Mouse (Mus musculus) heart, postnatal 36 days (tissue): ENCODE results near the gene Mmp9. TPM values are rescaled to one million over a fixed set of nuclear protein-coding genes. Genes with fewer than 3 reads are reported as not detected.

Experiments
- DNase-seq, 2 experiments: peaks; one replicate each; pipeline ENCODE4 v3.0.0; 2021 to 2022
- intact Hi-C: fragments of 180-260 bp; cut with DNase I; formaldehyde crosslinking; loops from one replicate; pipeline ENCODE4 v1.15.1; 2025
- total RNA-seq, 2 experiments: library from RNA; stranded (reverse); gene quantifications; 2 replicates each; pipeline ENCODE4 v1.2.3; 2021

Gene Mmp9
- total RNA-seq, 2 experiments from 2014 or later: 0.87 to 0.97 TPM

DNA sequence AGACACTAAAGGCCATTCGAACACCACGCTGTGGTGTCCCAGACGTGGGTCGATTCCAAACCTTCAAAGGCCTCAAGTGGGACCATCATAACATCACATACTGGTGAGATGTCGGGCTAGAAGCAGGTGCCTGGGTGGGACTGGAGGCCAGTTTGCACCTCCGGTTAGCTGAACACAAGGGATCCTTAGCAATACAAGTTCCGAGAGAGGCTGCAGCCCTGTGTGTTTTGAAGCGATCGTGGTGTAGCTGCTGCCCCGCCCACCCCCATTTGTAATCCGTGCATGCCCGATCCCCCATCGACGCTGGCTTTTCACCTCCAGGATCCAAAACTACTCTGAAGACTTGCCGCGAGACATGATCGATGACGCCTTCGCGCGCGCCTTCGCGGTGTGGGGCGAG is 8.4 kb downstream of the Mmp9 start:
- no peak for DNase-seq
- intact Hi-C loops: no loop called here

DNA sequence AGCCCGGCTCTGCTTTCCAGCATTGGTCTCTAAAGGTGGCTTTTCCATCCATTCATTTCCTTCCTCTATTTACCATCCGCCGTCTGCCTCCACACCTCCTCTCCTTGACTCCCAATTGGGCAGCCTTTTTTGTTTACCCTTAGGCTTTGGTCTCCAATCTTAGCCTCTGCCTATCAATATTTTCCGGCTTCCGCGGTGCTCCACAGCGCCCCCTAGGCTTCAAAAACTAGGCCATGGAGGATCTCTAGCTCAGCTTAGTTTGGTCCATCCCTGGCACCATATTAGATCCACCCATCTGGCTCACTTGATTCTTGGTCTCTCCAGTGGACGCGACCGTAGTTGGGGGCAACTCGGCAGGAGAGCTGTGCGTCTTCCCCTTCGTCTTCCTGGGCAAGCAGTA is 9.9 kb downstream of the Mmp9 start:
- DNase-seq: no peak
- intact Hi-C loops: no loop called here

DNA sequence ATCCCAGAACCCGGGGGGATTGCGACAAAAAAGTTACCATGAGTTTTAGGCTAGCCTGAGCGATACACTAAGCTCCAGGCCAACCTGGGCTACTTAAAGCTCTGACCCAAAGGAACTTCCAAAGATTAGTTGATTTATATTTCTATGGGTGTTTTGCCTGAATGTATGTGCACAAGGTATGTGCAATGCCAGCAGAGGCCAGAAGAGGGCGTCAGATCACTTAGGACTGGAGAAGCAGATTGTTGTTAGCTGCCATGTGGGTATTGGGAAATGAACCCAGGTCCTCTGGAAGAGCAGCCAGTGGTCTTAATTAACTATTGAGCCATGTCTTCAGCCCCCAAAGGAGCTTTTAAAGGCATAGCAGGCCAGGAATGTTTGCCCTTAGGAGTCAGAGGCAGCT is 11.2 kb downstream of the Mmp9 start:
- no peak for DNase-seq
- intact Hi-C loops: loop anchor here (2.0 kb wide), 1 partner anchor 27 kb away; no protein-coding TSS in a partner anchor

DNA sequence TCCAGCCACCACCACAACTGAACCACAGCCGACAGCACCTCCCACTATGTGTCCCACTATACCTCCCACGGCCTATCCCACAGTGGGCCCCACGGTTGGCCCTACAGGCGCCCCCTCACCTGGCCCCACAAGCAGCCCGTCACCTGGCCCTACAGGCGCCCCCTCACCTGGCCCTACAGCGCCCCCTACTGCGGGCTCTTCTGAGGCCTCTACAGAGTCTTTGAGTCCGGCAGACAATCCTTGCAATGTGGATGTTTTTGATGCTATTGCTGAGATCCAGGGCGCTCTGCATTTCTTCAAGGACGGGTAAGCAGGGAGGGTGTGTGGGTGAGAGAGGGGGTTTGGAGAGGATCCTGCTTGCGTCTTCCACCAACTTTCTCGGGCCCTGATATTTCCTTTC is 11.9 kb downstream of the Mmp9 start:
- intact Hi-C loops: loop anchor here (2.0 kb wide), 1 partner anchor 28 kb away; no protein-coding TSS in a partner anchor
- DNase-seq: no peak

DNA sequence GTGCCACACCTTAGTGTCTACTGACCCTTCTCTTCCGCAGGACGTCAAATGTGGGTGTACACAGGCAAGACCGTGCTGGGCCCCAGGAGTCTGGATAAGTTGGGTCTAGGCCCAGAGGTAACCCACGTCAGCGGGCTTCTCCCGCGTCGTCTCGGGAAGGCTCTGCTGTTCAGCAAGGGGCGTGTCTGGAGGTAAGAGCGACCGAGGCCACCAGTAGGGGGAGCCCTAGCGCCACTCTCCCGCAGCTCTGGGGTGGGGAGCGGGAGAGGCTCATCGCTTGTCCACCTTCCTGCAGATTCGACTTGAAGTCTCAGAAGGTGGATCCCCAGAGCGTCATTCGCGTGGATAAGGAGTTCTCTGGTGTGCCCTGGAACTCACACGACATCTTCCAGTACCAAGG is 12.6 kb downstream of the Mmp9 start:
- intact Hi-C loops: loop anchor here (2.0 kb wide), 1 partner anchor 28 kb away; no protein-coding TSS in a partner anchor
- peak; percentile 78 to 82 for DNase-seq

DNA sequence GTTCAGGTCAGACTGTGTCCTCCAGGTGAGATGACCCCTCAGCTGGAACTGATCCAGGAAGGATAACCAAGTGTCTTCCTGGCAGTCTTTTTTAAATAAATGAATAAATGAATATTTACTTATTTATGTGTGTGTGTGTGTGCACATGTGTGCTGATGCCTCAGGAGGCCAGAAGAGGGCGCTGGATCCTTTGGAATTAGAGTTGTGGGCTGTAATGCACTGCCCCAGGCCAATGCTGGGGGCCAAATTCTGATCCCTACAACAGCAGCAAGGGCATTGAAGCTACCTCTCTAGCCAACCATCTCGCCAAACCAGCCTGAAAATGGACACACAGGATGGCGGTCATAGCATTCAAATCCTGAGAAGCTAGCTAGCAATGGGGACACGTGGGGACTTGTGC is 15.1 kb downstream of the Mmp9 start:
- DNase-seq: no peak
- intact Hi-C loops: no loop called here

DNA sequence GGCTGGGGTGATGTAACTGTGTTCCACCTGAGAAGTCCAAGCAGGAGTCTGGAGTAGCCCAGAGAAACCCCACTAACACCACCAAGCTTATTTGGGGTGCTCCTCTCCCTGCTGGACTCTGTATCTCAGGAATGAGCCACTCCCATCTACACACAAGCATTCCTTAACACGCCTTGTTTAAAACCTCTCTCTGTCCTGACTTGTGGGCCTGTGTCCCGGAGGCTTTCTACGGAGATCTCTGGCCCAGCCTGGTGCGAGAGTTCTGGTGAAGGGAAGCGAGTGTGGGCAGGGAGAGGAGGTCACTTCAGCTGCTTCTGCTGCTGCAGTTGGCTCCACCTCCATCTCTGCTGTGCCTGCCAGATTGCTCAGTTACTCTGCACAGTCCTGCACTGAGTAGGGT is 15.6 kb downstream of the Mmp9 start:
- no peak for DNase-seq
- intact Hi-C loops: no loop called here

DNA sequence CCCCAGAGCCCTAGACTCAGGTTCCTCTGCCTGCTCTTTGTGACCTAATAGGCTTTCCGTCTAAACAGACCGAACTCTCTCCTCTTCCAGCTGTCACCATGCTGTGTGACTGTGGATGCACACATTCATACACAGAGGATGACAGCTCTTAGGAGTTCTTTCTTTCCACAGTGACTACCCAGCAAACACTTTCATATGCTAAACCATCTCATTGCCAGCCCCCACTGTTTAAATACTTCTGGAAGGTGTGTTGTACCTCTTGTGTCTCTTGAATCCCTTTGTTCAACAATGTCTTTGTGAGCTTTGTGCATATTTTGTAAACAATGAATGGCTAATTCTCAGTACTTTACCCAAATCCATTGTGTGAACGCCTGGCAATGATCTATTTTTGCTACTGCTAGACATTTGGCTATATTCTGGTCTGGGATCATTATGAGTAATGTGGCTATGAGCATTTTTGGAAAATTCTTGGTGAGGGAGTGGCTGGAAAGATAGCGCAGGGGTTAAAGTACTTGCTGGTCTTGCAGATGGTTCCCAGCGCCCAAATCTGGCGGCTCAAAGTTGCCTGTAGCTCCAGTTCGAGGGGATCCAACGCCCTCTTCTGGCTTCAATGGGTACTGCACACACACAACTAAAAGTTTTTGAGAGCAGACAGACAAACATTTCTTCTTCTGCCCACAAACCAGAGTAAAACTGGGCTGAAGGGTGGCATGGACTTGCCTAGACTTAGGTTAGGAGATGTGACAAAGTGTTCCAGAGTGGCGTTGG is 17.2 kb downstream of the Mmp9 start:
- DNase-seq: no peak
- intact Hi-C loops: no loop called here

DNA sequence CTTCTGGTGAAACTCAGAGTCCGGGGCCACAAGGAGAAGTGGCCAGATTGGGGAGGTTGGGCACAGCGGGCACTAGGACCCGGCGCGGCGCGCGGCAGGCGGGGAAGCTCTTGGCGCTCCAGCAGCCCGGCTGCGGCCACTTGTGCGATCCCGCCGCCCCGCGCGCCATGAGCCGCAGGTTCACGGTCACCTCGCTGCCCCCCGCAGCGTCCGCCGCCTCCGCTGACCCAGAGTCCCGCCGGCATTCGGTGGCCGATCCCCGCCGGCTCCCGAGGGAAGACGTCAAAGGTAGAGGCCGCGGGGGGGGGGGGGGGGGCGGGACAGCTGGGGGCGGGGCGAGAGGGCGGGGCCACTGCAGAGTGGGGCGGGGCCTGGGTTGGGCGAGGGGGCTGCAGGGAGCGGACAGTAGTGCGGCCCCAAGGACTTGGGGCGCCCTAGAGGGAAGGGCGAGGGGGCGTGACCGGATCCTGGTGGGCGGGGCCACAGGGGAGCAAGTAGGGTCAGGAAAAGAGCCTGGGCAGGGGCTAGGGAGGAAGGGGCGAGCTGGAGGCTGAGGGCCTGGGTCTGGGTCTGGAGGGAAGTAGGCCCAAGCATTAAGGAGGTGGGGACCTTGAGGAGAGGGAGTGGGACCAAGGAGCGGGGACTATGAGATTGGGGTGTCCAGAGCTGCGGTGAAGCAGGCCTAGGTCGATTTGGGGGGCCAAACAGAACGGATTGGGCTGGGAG is 20.3 kb downstream of the Mmp9 start, which contains the start of gene Slc12a5:
Slc12a5 (plus strand) TSS at position 87 of the 726 bp plus-strand sequence.
- intact Hi-C loops: loop anchor here (2.0 to 10.0 kb wide), 3 partner anchors 72 to 524 kb away; no protein-coding TSS in a partner anchor
- DNase-seq: peak; percentile 27 to 43

DNA sequence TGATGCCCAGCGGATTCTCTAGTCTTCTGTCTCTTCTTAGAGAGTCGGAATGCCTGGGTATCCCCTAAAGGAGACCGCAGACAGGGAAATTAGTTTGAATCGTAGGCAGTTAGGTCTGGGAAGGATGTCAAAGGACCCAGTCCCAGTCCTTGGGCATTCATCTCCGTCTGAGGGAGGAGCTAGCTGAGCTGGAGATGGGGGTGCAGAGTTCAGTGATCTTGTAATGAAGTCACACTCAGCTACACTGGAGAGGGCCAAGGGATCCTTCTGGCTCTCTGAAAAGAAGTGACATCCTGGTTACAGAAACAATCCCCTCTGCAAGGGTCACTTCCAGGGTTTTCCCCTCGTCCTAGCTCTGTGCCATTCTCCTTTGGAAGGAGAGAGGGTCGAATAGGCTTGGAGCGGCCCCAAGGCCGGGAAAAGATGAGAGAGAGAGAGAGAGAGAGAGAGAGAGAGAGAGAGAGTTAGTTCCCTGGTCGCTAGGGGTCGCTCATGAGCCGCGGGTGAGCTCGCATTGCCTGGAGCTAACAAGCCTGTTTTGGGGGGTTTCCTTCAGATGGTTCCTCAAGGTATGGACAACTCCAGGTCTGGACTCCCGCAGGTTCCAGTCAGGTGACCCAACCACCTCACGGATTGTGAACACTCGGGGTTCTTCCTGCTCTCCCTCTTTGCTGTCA is 21.1 kb downstream of the Mmp9 start:
- intact Hi-C loops: loop anchor here (1.0 to 10.0 kb wide), 5 partner anchors 71 to 523 kb away; no protein-coding TSS in a partner anchor
- DNase-seq: peak; percentile 65 to 76

DNA sequence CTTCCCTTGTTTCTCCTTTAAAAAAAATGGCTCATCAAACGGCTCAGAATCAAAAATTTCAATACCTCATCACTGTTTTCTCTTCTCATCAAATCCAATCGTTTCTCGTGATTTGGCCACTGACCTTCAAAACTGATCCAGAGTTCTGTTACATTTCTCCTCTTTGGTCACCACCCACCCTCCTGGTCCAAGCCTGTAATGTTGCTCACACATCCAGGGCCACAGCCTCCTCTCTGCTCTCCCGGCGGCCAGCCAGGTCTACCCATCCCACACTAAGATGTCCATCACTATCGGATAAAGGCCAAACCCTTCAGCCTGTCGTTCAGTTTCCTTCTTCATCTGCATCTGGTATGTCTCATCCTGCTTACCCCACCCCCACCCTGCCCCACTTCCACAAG is 21.6 kb downstream of the Mmp9 start:
- intact Hi-C loops: loop anchor here (1.0 to 10.0 kb wide), 4 partner anchors 108 to 523 kb away; no protein-coding TSS in a partner anchor
- DNase-seq: no peak

DNA sequence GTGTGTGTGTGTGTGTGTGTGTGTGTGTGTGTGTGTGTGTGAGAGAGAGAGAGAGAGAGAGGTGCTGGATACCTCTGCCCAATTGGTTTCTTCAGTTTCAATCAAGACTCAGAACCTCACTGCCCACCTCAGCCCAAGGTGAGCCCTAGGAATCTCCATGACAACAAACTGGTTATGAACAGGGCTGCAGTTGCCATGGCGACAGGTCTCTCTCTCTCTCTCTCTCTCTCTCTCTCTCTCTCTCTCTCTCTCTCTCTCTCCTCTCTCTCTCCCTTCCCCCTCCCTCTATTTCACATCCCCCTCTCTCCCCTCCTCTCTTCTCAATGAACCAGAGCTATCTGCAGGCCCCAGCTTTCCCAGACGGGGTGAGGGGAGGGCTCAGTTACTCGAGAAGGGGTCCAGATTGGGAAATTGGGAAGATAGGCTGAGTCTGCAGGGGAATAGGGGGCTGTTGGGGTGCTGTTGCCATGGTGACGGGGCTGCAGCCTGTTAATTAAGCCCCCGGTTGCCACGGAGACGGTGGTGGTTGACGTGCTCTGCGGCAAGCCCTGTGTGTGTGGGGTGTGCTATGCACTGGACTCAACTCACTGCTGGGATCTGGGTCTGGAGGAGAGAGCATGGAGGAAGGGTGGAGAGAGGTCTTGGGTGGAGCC is 23.8 kb downstream of the Mmp9 start:
- no peak for DNase-seq
- intact Hi-C loops: loop anchor here (5.0 to 10.0 kb wide), 2 partner anchors 313 to 520 kb away; no protein-coding TSS in a partner anchor

DNA sequence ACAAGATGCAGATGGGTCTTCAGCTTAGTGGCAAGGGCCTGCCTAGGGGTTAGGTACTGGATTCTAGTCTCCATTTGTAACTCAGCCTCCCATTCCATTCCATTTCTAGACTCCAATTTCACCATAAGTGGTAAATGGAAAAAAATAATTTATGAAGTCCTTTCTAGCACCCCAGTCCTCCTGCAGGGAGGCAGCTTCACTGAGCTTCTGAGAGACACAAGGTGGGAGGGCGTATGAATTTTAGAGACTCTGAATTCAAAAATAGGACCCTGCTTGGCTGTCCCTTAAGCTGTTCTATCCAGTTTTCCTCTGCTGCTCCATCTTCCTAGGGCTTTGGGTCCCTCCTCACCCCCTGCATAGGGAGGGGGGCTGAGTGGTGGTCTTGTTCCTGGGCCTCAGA is 24.4 kb downstream of the Mmp9 start:
- intact Hi-C loops: loop anchor here (5.0 to 10.0 kb wide), 2 partner anchors 312 to 520 kb away; no protein-coding TSS in a partner anchor
- DNase-seq: no peak

DNA sequence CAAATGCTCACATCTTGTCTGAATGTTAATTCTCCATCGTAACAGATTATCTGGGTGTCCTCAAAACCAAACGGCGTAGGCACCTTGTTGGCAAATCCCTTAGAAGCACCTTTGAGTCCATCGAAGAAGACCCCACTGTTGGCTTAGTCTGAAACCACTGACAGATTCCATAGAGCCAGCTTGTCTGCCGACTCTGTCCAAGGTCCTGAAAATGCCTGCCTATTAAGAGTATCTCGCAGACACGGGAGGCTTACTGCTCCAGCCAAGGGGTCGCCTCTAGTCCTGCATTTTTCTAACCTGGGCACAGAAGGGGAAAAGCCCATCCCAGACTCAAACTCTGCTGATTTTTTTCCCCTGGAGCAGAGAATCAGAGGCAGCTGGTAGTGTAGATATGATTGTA is 25.8 kb downstream of the Mmp9 start:
- intact Hi-C loops: loop anchor here (10.0 kb wide), 1 partner anchor 518 kb away; no protein-coding TSS in a partner anchor
- DNase-seq: peak in 1 of 2 experiments; percentile 29

DNA sequence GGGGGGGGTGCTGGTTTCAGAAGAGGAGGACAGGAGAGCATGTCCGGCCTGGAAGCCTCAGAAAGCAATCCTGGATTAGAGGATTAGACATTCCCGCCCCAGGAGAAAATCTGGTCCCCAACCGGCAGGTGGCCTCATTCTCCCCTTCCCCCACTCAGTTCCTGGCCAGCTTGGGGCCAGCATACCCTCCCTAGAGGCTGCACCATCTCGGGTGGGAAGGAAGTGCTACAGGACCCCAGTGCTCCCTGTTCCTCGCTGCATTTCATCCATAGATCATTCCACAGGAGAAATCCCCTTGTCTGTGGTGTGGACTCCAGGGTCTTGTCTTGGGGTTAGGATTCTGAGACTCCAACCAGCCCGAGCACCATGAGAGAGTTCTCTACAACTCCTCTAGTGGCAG is 26.6 kb downstream of the Mmp9 start:
- intact Hi-C loops: loop anchor here (10.0 kb wide), 1 partner anchor 518 kb away; no protein-coding TSS in a partner anchor
- DNase-seq: no peak

DNA sequence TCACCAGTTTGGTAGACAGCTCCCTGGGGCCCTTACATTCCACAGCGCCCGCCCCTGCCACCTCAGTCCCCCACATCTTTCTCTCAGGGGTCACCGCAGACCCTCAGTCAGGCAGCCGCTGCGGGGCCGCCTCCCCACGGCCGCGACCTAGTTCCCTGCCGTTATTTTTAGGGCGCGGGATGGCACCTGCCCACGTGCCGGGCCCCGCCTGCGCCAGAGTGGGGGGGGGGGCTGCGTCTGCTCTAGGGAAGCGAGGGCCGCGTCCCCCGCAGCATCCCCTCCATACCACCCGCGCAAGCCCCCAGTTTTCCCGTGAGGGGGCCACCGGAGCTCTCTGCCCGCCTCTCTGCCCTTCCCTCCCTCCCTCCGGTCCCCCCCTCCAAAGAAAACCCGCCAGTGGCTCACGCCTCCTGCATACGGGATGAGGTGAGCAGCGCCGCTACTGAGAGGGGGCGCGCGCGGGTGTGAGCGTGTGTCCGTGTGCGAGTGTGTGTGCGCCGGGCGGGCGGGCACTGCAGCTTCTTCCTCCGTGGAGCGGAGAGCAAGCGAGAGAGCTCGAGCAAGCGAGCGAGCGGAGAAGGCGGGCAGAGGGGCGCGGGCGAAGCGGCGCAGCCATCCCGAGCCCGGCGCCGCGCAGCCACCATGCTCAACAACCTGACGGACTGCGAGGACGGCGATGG is 27.3 kb downstream of the Mmp9 start:
- intact Hi-C loops: loop anchor here (10.0 kb wide), 1 partner anchor 517 kb away; no protein-coding TSS in a partner anchor
- no peak for DNase-seq

DNA sequence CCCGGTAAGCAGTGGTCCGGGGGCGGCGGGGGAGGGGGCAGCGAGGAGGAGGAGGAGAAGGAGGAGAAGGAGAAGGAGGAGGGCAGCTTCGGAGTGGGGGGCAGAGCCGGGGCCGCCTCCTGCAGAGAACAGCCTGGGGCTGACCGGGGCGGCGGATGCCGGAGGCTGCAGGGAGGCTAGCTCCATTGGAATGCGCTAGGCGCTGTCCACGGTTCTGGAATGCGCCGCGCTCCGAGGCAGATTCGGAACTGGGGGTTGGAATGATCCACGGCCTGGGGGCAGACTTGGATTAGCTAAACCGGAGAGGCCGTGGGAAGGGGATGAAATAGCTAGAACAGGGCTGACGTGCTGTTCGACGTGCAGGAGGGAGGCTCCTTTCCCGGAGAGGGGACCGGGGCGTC is 27.9 kb downstream of the Mmp9 start:
- intact Hi-C loops: loop anchor here (10.0 kb wide), 1 partner anchor 516 kb away; no protein-coding TSS in a partner anchor
- DNase-seq: peak; percentile 66 to 77

DNA sequence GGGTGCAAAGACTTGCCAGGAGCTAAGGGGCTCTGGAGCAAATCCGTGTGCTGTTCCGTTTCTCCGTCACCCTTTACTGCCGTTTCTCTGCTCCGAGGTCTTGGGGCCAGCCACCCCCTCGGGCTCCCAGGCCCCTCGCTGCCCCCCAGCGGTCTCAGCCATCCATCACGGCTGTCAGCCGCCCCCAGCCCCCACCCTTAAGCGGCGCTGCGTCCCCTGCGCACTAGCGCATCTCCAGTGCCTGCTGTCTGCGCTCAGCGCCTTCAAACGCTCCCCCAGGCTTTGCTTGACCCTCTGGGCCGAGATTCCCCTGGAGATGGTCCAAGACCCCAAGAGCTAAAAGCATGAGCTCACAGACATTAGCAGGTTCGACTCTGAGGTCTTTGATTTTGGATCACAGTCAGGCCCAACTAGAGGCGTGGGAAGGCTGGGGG is 28.8 kb downstream of the Mmp9 start:
- intact Hi-C loops: loop anchor here (10.0 kb wide), 1 partner anchor 515 kb away; no protein-coding TSS in a partner anchor
- no peak for DNase-seq

DNA sequence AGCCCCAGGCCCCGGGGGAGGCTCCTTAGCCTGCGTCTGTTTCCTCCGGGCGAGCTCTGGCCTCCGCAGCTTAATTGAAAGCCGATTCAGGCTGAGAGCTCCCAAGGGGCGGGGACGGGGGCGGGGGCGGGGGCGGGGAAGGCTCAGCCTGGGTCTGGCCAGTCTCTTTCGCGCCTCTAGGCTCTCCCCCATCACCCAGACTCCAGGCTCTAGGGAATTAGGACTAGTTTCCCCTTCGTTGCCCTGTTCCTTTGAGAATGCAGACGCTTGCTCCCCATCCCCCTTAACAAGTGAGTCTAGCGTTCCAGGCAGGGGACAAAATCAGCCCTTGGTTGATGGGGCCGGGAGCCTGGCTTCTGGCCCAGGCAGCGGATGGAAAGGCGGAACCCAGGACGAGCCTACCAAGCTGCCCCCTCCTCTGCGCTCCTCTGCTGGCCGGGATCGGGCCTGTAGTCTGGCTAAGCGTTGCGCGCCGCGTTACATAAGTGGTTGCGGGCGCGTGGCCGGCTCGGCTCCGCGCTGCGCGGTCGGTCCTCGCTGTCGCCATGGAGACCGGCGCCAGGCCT is 30.1 kb downstream of the Mmp9 start:
- intact Hi-C loops: no loop called here
- DNase-seq: no peak
